Mouse (Mus musculus) hindbrain, postnatal 0 days (tissue): Measurements from ENCODE around the gene Olfr655. TPM values are rescaled to one million over a fixed set of nuclear protein-coding genes. Genes with fewer than 3 reads are reported as not detected.

Source experiments
- ATAC-seq: fragments of 200-750 bp; cut with Nextera tagmentation; 2 replicates; pipeline ENCODE4 v1.8.0; 2017; ENCODE audit warnings: mild to moderate bottlenecking, moderate TSS enrichment, moderate library complexity
- DNase-seq: peaks from one replicate; pipeline ENCODE4 v3.0.0-alpha.2; 2015; ENCODE audit warnings: low spot score
- H3K27ac ChIP-seq: fragments of 300-500 bp; sonication (generic); 2 replicates; pipeline ENCODE4 v1.5.1; 2014; ENCODE audit warnings: mild to moderate bottlenecking
- H3K27me3 ChIP-seq: fragments of 300-500 bp; sonication (generic); 2 replicates; pipeline ENCODE4 v1.6.1; 2014; ENCODE audit warnings: low read length, mixed read lengths; ENCODE audit not compliant: insufficient read depth
- H3K36me3 ChIP-seq: fragments of 300-500 bp; sonication (generic); 2 replicates; pipeline ENCODE4 v1.6.1; 2014; ENCODE audit warnings: low read length, mixed read lengths; ENCODE audit not compliant: insufficient read depth
- H3K4me1 ChIP-seq: fragments of 300-500 bp; sonication (generic); 2 replicates; pipeline ENCODE4 v1.6.1; 2014; ENCODE audit warnings: antibody characterized with exemption, low read length, mixed read lengths; ENCODE audit not compliant: insufficient read depth
- H3K4me2 ChIP-seq: fragments of 300-500 bp; sonication (generic); 2 replicates; pipeline ENCODE4 v1.6.1; 2014; ENCODE audit warnings: low read depth, mild to moderate bottlenecking, low read length, moderate library complexity, mixed read lengths
- H3K4me3 ChIP-seq: fragments of 300-500 bp; sonication (generic); 2 replicates; pipeline ENCODE4 v1.5.1; 2014; ENCODE audit warnings: low read length
- H3K9ac ChIP-seq: fragments of 300-500 bp; sonication (generic); replicated peaks from 2 replicates; pipeline ENCODE4 v1.6.1; 2014; ENCODE audit warnings: mild to moderate bottlenecking, low read length, moderate library complexity, mixed read lengths
- H3K9me3 ChIP-seq: fragments of 300-500 bp; sonication (generic); 2 replicates; pipeline ENCODE4 v1.6.1; 2016; ENCODE audit warnings: low read length, mixed read lengths
- CTCF ChIP-seq: IDR thresholded peaks from 2 replicates; pipeline ENCODE4 v1.5.1; 2016; ENCODE audit warnings: antibody characterized with exemption, control low read depth, low read depth
- WGBS: fragments of 180-500 bp; shearing (Covaris S2); extraction: QIAGEN DNeasy Blood & Tissue Kit; methylation state at CpG from one replicate; pipeline ENCODE4 v1.1.7; 2014; 5-methylcytosine and 5-hydroxymethylcytosine counted together
- polyA plus RNA-seq: library from polyadenylated mRNA; unstranded; fragments of >200 nt; fragmentation: Nextera tagmentation; extraction: Ambion mirVana; gene quantifications from 2 replicates; pipeline ENCODE4 v1.2.1, GENCODE M21; 2015
- total RNA-seq: library from RNA; depleted of rRNA; stranded (reverse); fragments of >200 nt; gene quantifications from 2 replicates; pipeline ENCODE4 v1.2.3, GENCODE M21; 2014; rRNA removed

Gene Olfr655
- total RNA-seq (not detected in 2 replicates), polyA plus RNA-seq (not detected in 2 replicates)

- Histone ChIP-seq H3K27ac (no peak within 1 kb of the TSS), H3K4me2 (no peak within 1 kb of the TSS), H3K27me3 (no peaks in the 10 kb centered on the region), H3K9ac (no peak within 1 kb of the TSS), H3K9me3 (no peaks in the 10 kb centered on the region), H3K36me3 (no peaks in the 10 kb centered on the region), H3K4me1 (no peaks in the 10 kb centered on the region), H3K4me3 (no peak within 1 kb of the TSS)
- 88% methylated on average over 2 of the region's 2 CpGs for whole genome bisulfite sequencing
- DNase-seq, result no peak
- TF ChIP-seq CTCF, result no peak
- ATAC-seq, result no peak
Observed at GRCm38 (mm10) chr7:104601679-104602078, at the start of gene Olfr655. Olfr655 (minus strand) TSS chr7:104601779.

DNA sequence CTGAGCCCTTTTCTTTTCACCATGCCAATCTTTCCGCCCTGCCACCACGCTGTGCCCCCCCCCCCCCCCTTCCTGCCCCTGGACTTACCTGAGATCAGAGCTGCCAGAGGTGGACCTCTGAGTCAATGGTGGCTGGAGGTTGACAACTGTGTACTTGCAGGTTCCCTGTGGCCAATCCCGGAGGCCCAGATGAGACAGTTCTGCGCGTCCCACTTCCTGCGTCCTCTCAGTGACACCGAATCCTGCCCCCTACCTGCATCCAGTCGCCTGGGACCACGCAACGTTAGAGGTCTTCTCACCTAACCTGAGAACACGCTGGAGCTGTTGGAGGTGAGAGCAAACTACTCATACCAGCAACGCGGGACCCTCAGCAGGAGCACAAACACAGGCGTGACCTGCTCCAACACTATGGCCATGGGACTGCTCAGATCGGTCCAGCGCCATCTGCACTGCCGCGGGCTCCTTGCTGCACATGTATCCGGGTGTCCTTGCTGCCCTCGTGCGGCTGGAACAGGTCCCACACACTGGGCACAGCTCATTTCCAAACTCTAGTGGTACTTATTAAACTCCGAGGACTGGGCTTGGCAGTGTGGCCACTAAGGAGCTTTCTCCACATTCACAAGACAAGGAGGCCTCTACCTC is 45.4 kb upstream of the Olfr655 start, which contains the start of gene Olfr658:
TSS of gene Olfr658 (minus strand) at position 465 of the 642 bp plus-strand sequence.
- H3K9ac ChIP-seq, result no peak within 1 kb of the TSS
- peak; percentile 89 for ATAC-seq
- WGBS, result 35% methylated on average over 22 of the region's 22 CpGs

DNA sequence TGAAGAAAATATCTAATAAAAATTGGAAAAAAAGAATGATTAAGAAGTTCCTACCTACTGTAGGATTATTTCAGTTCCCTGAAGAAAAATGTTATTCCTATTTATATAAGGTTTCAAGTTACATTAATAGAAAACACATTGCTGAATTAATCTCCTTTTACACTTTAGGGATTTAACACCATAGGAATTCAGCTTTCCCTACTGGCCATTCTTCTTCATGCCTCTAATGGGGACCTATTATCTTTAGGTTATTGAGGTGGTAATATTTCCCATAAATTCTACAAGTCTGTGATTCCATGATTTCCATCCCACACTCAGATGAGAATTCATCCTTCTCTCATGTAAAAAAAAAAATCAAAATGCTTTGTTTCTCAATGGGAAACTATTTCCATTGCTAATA is 22.9 kb upstream of the Olfr655 start, which contains the start of gene Olfr657:
TSS of gene Olfr657 (plus strand) at position 301 of the 400 bp plus-strand sequence.
- TF ChIP-seq CTCF, result no peak
- Histone ChIP-seq H3K27ac (no peak within 1 kb of the TSS), H3K4me3 (no peak within 1 kb of the TSS), H3K9me3 (no peaks in the 10 kb centered on the region), H3K4me2 (no peak within 1 kb of the TSS), H3K9ac (no peak within 1 kb of the TSS), H3K36me3 (no peaks in the 10 kb centered on the region), H3K4me1 (no peaks in the 10 kb centered on the region), H3K27me3 (no peaks in the 10 kb centered on the region)
- DNase-seq, result no peak
- no peak for ATAC-seq

More for the DNA sequence above, 45.4 kb upstream of the Olfr655 start, which contains the start of gene Olfr658:
- Histone ChIP-seq H3K4me3 (peak within 1 kb of the TSS; percentile 19; the same call in 1 of the 2 replicates), H3K36me3 (no peaks in the 10 kb centered on the region), H3K4me2 (peak within 1 kb of the TSS; percentile 45), H3K27me3 (no peaks in the 10 kb centered on the region), H3K9me3 (no peaks in the 10 kb centered on the region), H3K4me1 (no peaks in the 10 kb centered on the region), H3K27ac (no peak within 1 kb of the TSS)
- TF ChIP-seq CTCF, result peak; percentile 73
- DNase-seq, result peak; percentile 67

GRCm38 (mm10) chr7:104613655-104614054 is 12.1 kb upstream of the Olfr655 start, which contains the start of gene Olfr656:
Olfr656 (plus strand) TSS chr7:104613955.
- no peaks in the 10 kb centered on the region for H3K36me3 ChIP-seq
- no peak within 1 kb of the TSS for H3K9ac ChIP-seq
- no peak for ATAC-seq
- H3K4me2 ChIP-seq, result no peak within 1 kb of the TSS
- no peak within 1 kb of the TSS for H3K27ac ChIP-seq
- no peak for TF ChIP-seq CTCF
- 74% methylated on average over 4 of the region's 4 CpGs for WGBS
- DNase-seq, result no peak
- H3K27me3 ChIP-seq, result no peaks in the 10 kb centered on the region
- H3K9me3 ChIP-seq, result no peaks in the 10 kb centered on the region
- no peak within 1 kb of the TSS for H3K4me3 ChIP-seq
- H3K4me1 ChIP-seq, result no peaks in the 10 kb centered on the region

DNA sequence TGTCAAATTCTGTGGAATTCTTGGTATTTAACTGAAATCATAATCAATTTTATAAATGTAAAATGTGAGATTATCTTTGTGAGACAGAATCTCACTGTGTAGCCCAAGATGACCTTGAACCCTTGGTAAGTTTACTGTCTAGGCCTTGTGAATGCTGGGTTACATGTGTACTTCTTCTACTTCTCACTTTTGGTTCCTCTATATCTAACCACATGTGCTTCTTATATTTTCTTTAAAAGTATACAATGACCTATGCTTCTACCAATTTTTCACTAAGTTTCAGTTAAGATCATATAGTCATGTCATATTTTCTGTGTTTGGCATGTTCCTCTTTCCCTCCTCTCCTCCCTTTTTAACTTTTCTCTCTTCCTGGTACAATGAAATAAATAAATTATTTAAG is 3.1 kb upstream of the Olfr655 start:
- H3K36me3 ChIP-seq, result no peaks in the 10 kb centered on the region
- H3K27me3 ChIP-seq, result no peaks in the 10 kb centered on the region
- H3K27ac ChIP-seq, result no peak overlapping the region
- H3K4me2 ChIP-seq, result no peak overlapping the region
- no peak for TF ChIP-seq CTCF
- no peaks in the 10 kb centered on the region for H3K4me1 ChIP-seq
- H3K4me3 ChIP-seq, result no peak overlapping the region
- no peak overlapping the region for H3K9ac ChIP-seq
- DNase-seq (no peak), ATAC-seq (no peak)
- H3K9me3 ChIP-seq, result no peaks in the 10 kb centered on the region

DNA sequence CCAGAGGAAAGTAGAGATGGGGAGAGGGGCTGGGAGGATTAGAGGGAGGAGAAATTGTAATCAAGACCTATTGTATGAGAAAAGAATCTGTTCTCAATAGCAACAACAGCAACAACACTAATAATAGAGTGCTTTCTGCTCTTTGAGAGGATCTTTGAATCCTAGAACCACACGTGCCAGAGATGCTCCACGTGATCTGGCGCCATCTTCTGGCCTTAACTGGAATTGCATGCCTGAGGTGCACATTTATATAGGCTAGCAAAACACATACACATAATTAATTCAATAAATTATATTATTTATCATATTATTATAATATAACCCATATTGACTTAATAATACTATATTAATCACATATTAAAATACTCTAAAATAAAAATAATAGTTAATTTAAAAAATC is 1.6 kb upstream of the Olfr655 start:
- no peaks in the 10 kb centered on the region for H3K4me1 ChIP-seq
- 2% methylated on average over 3 of the region's 3 CpGs for WGBS
- H3K9ac ChIP-seq, result no peak overlapping the region
- peak; percentile 67 for TF ChIP-seq CTCF
- H3K36me3 ChIP-seq, result no peaks in the 10 kb centered on the region
- H3K4me2 ChIP-seq, result no peak overlapping the region
- no peak overlapping the region for H3K4me3 ChIP-seq
- H3K9me3 ChIP-seq, result no peaks in the 10 kb centered on the region
- no peaks in the 10 kb centered on the region for H3K27me3 ChIP-seq
- DNase-seq (no peak), ATAC-seq (no peak)
- H3K27ac ChIP-seq, result no peak overlapping the region

DNA sequence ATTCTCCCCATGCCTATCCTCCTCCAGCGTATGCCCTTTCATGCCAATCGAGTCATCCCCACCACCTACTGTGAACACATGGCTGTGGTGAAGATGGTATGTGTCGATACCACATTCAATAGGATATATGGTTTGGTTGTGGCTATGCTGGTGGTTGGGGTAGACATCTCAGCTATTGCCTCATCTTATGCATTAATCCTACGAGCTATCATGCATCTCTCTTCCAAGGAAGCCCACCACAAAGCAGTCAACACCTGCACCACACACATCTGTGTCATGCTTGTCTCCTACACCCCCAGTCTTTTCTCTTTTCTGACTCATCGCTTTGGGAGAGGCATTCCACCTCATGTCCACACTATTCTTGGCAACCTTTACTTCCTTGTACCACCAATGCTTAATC is 13.3 kb downstream of the Olfr655 start:
- no peak for ATAC-seq
- no peak overlapping the region for H3K4me2 ChIP-seq
- 80% methylated on average over 5 of the region's 5 CpGs for WGBS

More for the DNA sequence above, 13.3 kb downstream of the Olfr655 start:
- H3K27ac ChIP-seq, result no peak overlapping the region
- no peaks in the 10 kb centered on the region for H3K9me3 ChIP-seq
- no peak overlapping the region for H3K4me3 ChIP-seq
- TF ChIP-seq CTCF, result no peak
- no peaks in the 10 kb centered on the region for H3K36me3 ChIP-seq
- no peaks in the 10 kb centered on the region for H3K4me1 ChIP-seq
- DNase-seq, result no peak
- H3K27me3 ChIP-seq, result no peaks in the 10 kb centered on the region
- H3K9ac ChIP-seq, result no peak overlapping the region
